Mouse (Mus musculus) midbrain, embryonic 14.5 days (tissue): ENCODE measurements around the gene Hint2. TPM values are rescaled to one million over a fixed set of nuclear protein-coding genes. Genes with fewer than 3 reads are reported as not detected.

Experiments
- ATAC-seq: fragments of 200-750 bp; cut with Nextera tagmentation; 2 replicates; pipeline ENCODE4 v1.8.0; 2017; ENCODE audit warnings: moderate number of reproducible peaks, moderate library complexity; ENCODE audit not compliant: low FRiP score, low TSS enrichment
- DNase-seq: peaks from one replicate; pipeline ENCODE4 v3.0.0-alpha.2; 2015
- H3K27ac ChIP-seq: fragments of 300-500 bp; sonication (generic); replicated peaks from 2 replicates; pipeline ENCODE4 v1.5.1; 2014; ENCODE audit warnings: mild to moderate bottlenecking, low read depth, low read length, moderate library complexity
- H3K27me3 ChIP-seq: fragments of 300-500 bp; sonication (generic); 2 replicates; pipeline ENCODE4 v1.6.1; 2014; ENCODE audit warnings: low read length, control low read depth, mixed read lengths; ENCODE audit not compliant: control insufficient read depth, insufficient read depth
- H3K36me3 ChIP-seq: fragments of 300-500 bp; sonication (generic); 2 replicates; pipeline ENCODE4 v1.6.1; 2014; ENCODE audit warnings: low read length, control low read depth; ENCODE audit not compliant: control insufficient read depth, insufficient read depth
- H3K4me1 ChIP-seq: fragments of 300-500 bp; sonication (generic); 2 replicates; pipeline ENCODE4 v1.6.1; 2014; ENCODE audit warnings: mild to moderate bottlenecking, antibody characterized with exemption, low read length, control low read depth; ENCODE audit not compliant: control insufficient read depth, insufficient read depth
- H3K4me2 ChIP-seq: fragments of 300-500 bp; sonication (generic); 2 replicates; pipeline ENCODE4 v1.6.1; 2014; ENCODE audit warnings: mild to moderate bottlenecking, low read length, moderate library complexity
- H3K4me3 ChIP-seq: fragments of 300-500 bp; sonication (generic); replicated peaks from 2 replicates; pipeline ENCODE4 v1.5.1; 2014; ENCODE audit warnings: low read depth, low read length
- H3K9ac ChIP-seq: fragments of 300-500 bp; sonication (generic); replicated peaks from 2 replicates; pipeline ENCODE4 v1.6.1; 2014; ENCODE audit warnings: mild to moderate bottlenecking, low read length, moderate library complexity
- H3K9me3 ChIP-seq: fragments of 300-500 bp; sonication (generic); 2 replicates; pipeline ENCODE4 v1.6.1; 2016; ENCODE audit warnings: low read length, control low read depth, mixed read lengths; ENCODE audit not compliant: control insufficient read depth
- WGBS: fragments of 180-500 bp; shearing (Covaris S2); extraction: QIAGEN DNeasy Blood & Tissue Kit; methylation state at CpG from one replicate; pipeline ENCODE4 v1.1.7; 2014; 5-methylcytosine and 5-hydroxymethylcytosine counted together
- polyA plus RNA-seq: library from polyadenylated mRNA; unstranded; fragments of >200 nt; fragmentation: Nextera tagmentation; extraction: Ambion mirVana; gene quantifications from 2 replicates; pipeline ENCODE4 v1.2.1, GENCODE M21; 2014

Hint2 gene
- polyA plus RNA-seq, 1 experiment from 2014 or later: 68.8 TPM

- peak overlapping the region; percentile 88 for H3K27ac ChIP-seq
- H3K4me3 ChIP-seq: peak overlapping the region; percentile 56
- WGBS: 12% methylated on average over 5 of the region's 5 CpGs
- H3K36me3 ChIP-seq: no peaks in the 10 kb centered on the region
- peaks cover 28% of the 10 kb centered on the region for H3K4me1 ChIP-seq
- H3K27me3 ChIP-seq: no peaks in the 10 kb centered on the region
- DNase-seq (peak; percentile 45), ATAC-seq (peak; percentile 19; the same call in 1 of the 2 replicates)
- H3K4me2 ChIP-seq: peak overlapping the region; percentile 88
- H3K9me3 ChIP-seq: no peaks in the 10 kb centered on the region; the same call in 1 of the 2 replicates
- H3K9ac ChIP-seq: peak overlapping the region; percentile 95
These were observed 25.6 kb downstream of the Hint2 start for GRCm38 (mm10) chr4:43630671-43631045.

GRCm38 (mm10) chr4:43630030-43630581 lies 26.2 kb downstream of the Hint2 start:
- peaks cover 3% of the 10 kb centered on the region; the same call in 1 of the 2 replicates for H3K9me3 ChIP-seq
- DNase-seq (peak; percentile 95), ATAC-seq (peak; percentile 63)
- WGBS: 0% methylated on average over 5 of the region's 5 CpGs
- no peaks in the 10 kb centered on the region for H3K27me3 ChIP-seq
- 0 out of 2 replicates have a peak overlapping the region, but pooled peaks have one; percentile 4 for H3K9ac ChIP-seq
- H3K4me1 ChIP-seq: peaks cover 28% of the 10 kb centered on the region
- H3K4me2 ChIP-seq: peak overlapping the region; percentile 39
- H3K4me3 ChIP-seq: no peak overlapping the region; the same call in 1 of the 2 replicates
- no peaks in the 10 kb centered on the region for H3K36me3 ChIP-seq
- H3K27ac ChIP-seq: peak overlapping the region; percentile 88

GRCm38 (mm10) chr4:43629106-43629817 lies 27.0 kb downstream of the Hint2 start:
- H3K4me2 ChIP-seq: no peak overlapping the region
- H3K36me3 ChIP-seq: no peaks in the 10 kb centered on the region
- H3K27ac ChIP-seq: no peak overlapping the region
- DNase-seq (peak; percentile 74), ATAC-seq (no peak)
- no peak overlapping the region for H3K4me3 ChIP-seq
- peaks cover 3% of the 10 kb centered on the region; the same call in 1 of the 2 replicates for H3K9me3 ChIP-seq
- peaks cover 28% of the 10 kb centered on the region for H3K4me1 ChIP-seq
- 36% methylated on average over 20 of the region's 20 CpGs for WGBS
- no peak overlapping the region for H3K9ac ChIP-seq
- no peaks in the 10 kb centered on the region for H3K27me3 ChIP-seq

- H3K4me1 ChIP-seq: no peaks in the 10 kb centered on the region
- ATAC-seq (no peak), DNase-seq (no peak)
- no peak overlapping the region for H3K4me3 ChIP-seq
- H3K9ac ChIP-seq: no peak overlapping the region
- H3K9me3 ChIP-seq: peaks cover 6% of the 10 kb centered on the region; the same call in 1 of the 2 replicates
- no peaks in the 10 kb centered on the region for H3K36me3 ChIP-seq
- 88% methylated on average over 4 of the region's 4 CpGs for WGBS
- no peak overlapping the region for H3K4me2 ChIP-seq
- H3K27me3 ChIP-seq: no peaks in the 10 kb centered on the region
- no peak overlapping the region for H3K27ac ChIP-seq
These were observed 36.0 kb downstream of the Hint2 start for GRCm38 (mm10) chr4:43620146-43620778.

- DNase-seq: no peak
- ATAC-seq: no peak
- H3K9ac ChIP-seq: no peak overlapping the region
- 70% methylated on average over 3 of the region's 3 CpGs for WGBS
- H3K9me3 ChIP-seq: no peaks in the 10 kb centered on the region
- no peaks in the 10 kb centered on the region for H3K36me3 ChIP-seq
- no peak overlapping the region for H3K27ac ChIP-seq
- H3K4me1 ChIP-seq: no peaks in the 10 kb centered on the region
- no peak overlapping the region for H3K4me3 ChIP-seq
- no peaks in the 10 kb centered on the region for H3K27me3 ChIP-seq
- H3K4me2 ChIP-seq: no peak overlapping the region
These were observed 43.1 kb downstream of the Hint2 start for GRCm38 (mm10) chr4:43613060-43613730.

- Histone ChIP-seq H3K4me3 (no peak overlapping the region), H3K4me1 (no peaks in the 10 kb centered on the region), H3K36me3 (no peaks in the 10 kb centered on the region), H3K9me3 (no peaks in the 10 kb centered on the region), H3K9ac (no peak overlapping the region), H3K4me2 (no peak overlapping the region), H3K27ac (no peak overlapping the region), H3K27me3 (no peaks in the 10 kb centered on the region)
- DNase-seq (no peak), ATAC-seq (no peak)
- 72% methylated on average over 10 of the region's 10 CpGs for WGBS
These were observed 43.7 kb downstream of the Hint2 start for GRCm38 (mm10) chr4:43612534-43612933.

GRCm38 (mm10) chr4:43604751-43605685 lies 51.2 kb downstream of the Hint2 start:
- Histone ChIP-seq H3K27ac (no peak overlapping the region), H3K36me3 (no peaks in the 10 kb centered on the region), H3K4me3 (no peak overlapping the region), H3K27me3 (no peaks in the 10 kb centered on the region), H3K9ac (no peak overlapping the region), H3K4me2 (no peak overlapping the region), H3K4me1 (no peaks in the 10 kb centered on the region), H3K9me3 (no peaks in the 10 kb centered on the region)
- 83% methylated on average over 9 of the region's 9 CpGs for WGBS
- no peak for ATAC-seq
- no peak for DNase-seq
